Mouse (Mus musculus) heart, embryonic 15.5 days (tissue): Measurements from ENCODE around the gene Scn2b. TPM values are rescaled to one million over a fixed set of nuclear protein-coding genes. Genes with fewer than 3 reads are reported as not detected.

ENCODE experiments used
- ATAC-seq: fragments of 200-750 bp; cut with Nextera tagmentation; replicated peaks from 2 replicates; pipeline ENCODE4 v1.8.0; 2017; ENCODE audit warnings: low read depth, moderate TSS enrichment; ENCODE audit not compliant: insufficient number of reproducible peaks, insufficient read depth, low FRiP score
- H3K27ac ChIP-seq: fragments of 300-500 bp; sonication (generic); 2 replicates; pipeline ENCODE4 v1.5.1; 2015; ENCODE audit warnings: mild to moderate bottlenecking, inconsistent platforms
- H3K27me3 ChIP-seq: fragments of 300-500 bp; sonication (generic); 2 replicates; pipeline ENCODE4 v1.6.1; 2015; ENCODE audit warnings: inconsistent platforms
- H3K36me3 ChIP-seq: fragments of 300-500 bp; sonication (generic); 2 replicates; pipeline ENCODE4 v1.6.1; 2015; ENCODE audit warnings: mild to moderate bottlenecking, inconsistent platforms
- H3K4me1 ChIP-seq: fragments of 300-500 bp; sonication (generic); replicated peaks from 2 replicates; pipeline ENCODE4 v1.6.1; 2015; ENCODE audit warnings: inconsistent platforms
- H3K4me2 ChIP-seq: fragments of 300-500 bp; sonication (generic); 2 replicates; pipeline ENCODE4 v1.6.1; 2015; ENCODE audit warnings: inconsistent platforms, mild to moderate bottlenecking, moderate library complexity
- H3K4me3 ChIP-seq: fragments of 300-500 bp; sonication (generic); 2 replicates; pipeline ENCODE4 v1.5.1; 2015; ENCODE audit warnings: mild to moderate bottlenecking, inconsistent platforms
- H3K9ac ChIP-seq: fragments of 300-500 bp; sonication (generic); 2 replicates; pipeline ENCODE4 v1.6.1; 2015; ENCODE audit warnings: mild to moderate bottlenecking, inconsistent platforms
- H3K9me3 ChIP-seq: fragments of 300-500 bp; sonication (generic); replicated peaks from 2 replicates; pipeline ENCODE4 v1.6.1; 2016; ENCODE audit warnings: inconsistent platforms
- WGBS: fragments of 180-500 bp; shearing (Covaris S2); methylation state at CpG from one replicate; pipeline ENCODE4 v1.1.7; 2015; ENCODE audit warnings: mixed read lengths; 5-methylcytosine and 5-hydroxymethylcytosine counted together
- polyA plus RNA-seq: library from polyadenylated mRNA; unstranded; fragments of >200 nt; fragmentation: Nextera tagmentation; extraction: Ambion mirVana; gene quantifications from 2 replicates; pipeline ENCODE4 v1.2.1, GENCODE M21; 2015

Gene Scn2b
- polyA plus RNA-seq, 1 experiment from 2014 or later, result 1.2 TPM

GRCm38 (mm10) chr9:45121001-45121400 lies 3.4 kb downstream of the Scn2b start:
- Histone ChIP-seq H3K27me3 (peaks cover 11% of the 10 kb centered on the region; the same call in 1 of the 2 replicates), H3K9ac (no peak overlapping the region), H3K27ac (no peak overlapping the region), H3K36me3 (no peaks in the 10 kb centered on the region), H3K4me1 (peaks cover 14% of the 10 kb centered on the region), H3K4me3 (no peak overlapping the region), H3K9me3 (no peaks in the 10 kb centered on the region), H3K4me2 (no peak overlapping the region)
- WGBS, result 49% methylated on average over 6 of the region's 6 CpGs
- ATAC-seq, result no peak

GRCm38 (mm10) chr9:45121769-45122168 lies 4.2 kb downstream of the Scn2b start:
- Histone ChIP-seq H3K4me3 (peak overlapping the region; percentile 29), H3K4me1 (peaks cover 12% of the 10 kb centered on the region), H3K4me2 (peak overlapping the region; percentile 65), H3K27ac (peak overlapping the region; percentile 45; the same call in 1 of the 2 replicates), H3K9ac (0 out of 2 replicates have a peak overlapping the region, but pooled peaks have one; percentile 28), H3K27me3 (peaks cover 12% of the 10 kb centered on the region; the same call in 1 of the 2 replicates), H3K9me3 (no peaks in the 10 kb centered on the region), H3K36me3 (no peaks in the 10 kb centered on the region)
- ATAC-seq, result 0 out of 2 replicates have a peak, but pooled peaks have one; percentile 27
- under 1% methylated on average over 10 of the region's 10 CpGs for WGBS

GRCm38 (mm10) chr9:45122209-45122761 lies 4.7 kb downstream of the Scn2b start:
- WGBS, result 21% methylated on average over 9 of the region's 9 CpGs
- Histone ChIP-seq H3K4me1 (peaks cover 12% of the 10 kb centered on the region), H3K36me3 (no peaks in the 10 kb centered on the region), H3K9me3 (no peaks in the 10 kb centered on the region), H3K4me3 (peak overlapping the region; percentile 29), H3K9ac (0 out of 2 replicates have a peak overlapping the region, but pooled peaks have one; percentile 28), H3K27me3 (peaks cover 12% of the 10 kb centered on the region; the same call in 1 of the 2 replicates), H3K4me2 (peak overlapping the region; percentile 65), H3K27ac (peak overlapping the region; percentile 45; the same call in 1 of the 2 replicates)
- peak; percentile 63 for ATAC-seq

GRCm38 (mm10) chr9:45125211-45125610 lies 7.6 kb downstream of the Scn2b start:
- peaks cover 19% of the 10 kb centered on the region for H3K27me3 ChIP-seq
- no peak overlapping the region for H3K27ac ChIP-seq
- H3K9ac ChIP-seq, result no peak overlapping the region
- no peak for ATAC-seq
- H3K4me3 ChIP-seq, result no peak overlapping the region
- H3K36me3 ChIP-seq, result no peaks in the 10 kb centered on the region
- 88% methylated on average over 14 of the region's 14 CpGs for WGBS
- peaks cover 9% of the 10 kb centered on the region for H3K4me1 ChIP-seq
- no peak overlapping the region for H3K4me2 ChIP-seq
- H3K9me3 ChIP-seq, result no peaks in the 10 kb centered on the region

- Histone ChIP-seq H3K27me3 (peaks cover 20% of the 10 kb centered on the region; the same call in 1 of the 2 replicates), H3K4me1 (peaks cover 8% of the 10 kb centered on the region), H3K4me3 (no peak overlapping the region), H3K9ac (no peak overlapping the region), H3K36me3 (no peaks in the 10 kb centered on the region), H3K4me2 (no peak overlapping the region), H3K27ac (no peak overlapping the region), H3K9me3 (no peaks in the 10 kb centered on the region)
- ATAC-seq, result no peak
- 57% methylated on average over 7 of the region's 7 CpGs for WGBS
Measured at GRCm38 (mm10) chr9:45126941-45127340, 9.4 kb downstream of the Scn2b start.

GRCm38 (mm10) chr9:45130119-45130518 lies 12.5 kb downstream of the Scn2b start:
- 64% methylated on average over 3 of the region's 3 CpGs for WGBS
- H3K27me3 ChIP-seq, result peaks cover 35% of the 10 kb centered on the region

GRCm38 (mm10) chr9:45133484-45134310 lies 16.1 kb downstream of the Scn2b start:
- H3K4me1 ChIP-seq, result peaks cover 31% of the 10 kb centered on the region
- 25% methylated on average over 5 of the region's 5 CpGs for WGBS
- no peak overlapping the region for H3K4me3 ChIP-seq
- no peak overlapping the region for H3K4me2 ChIP-seq
- H3K27me3 ChIP-seq, result peaks cover 67% of the 10 kb centered on the region
- H3K9me3 ChIP-seq, result no peaks in the 10 kb centered on the region
- ATAC-seq, result no peak
- no peak overlapping the region for H3K9ac ChIP-seq
- H3K27ac ChIP-seq, result no peak overlapping the region
- H3K36me3 ChIP-seq, result no peaks in the 10 kb centered on the region

More at GRCm38 (mm10) chr9:45130119-45130518, 12.5 kb downstream of the Scn2b start:
- no peaks in the 10 kb centered on the region for H3K9me3 ChIP-seq
- no peak overlapping the region for H3K9ac ChIP-seq
- H3K4me1 ChIP-seq, result no peaks in the 10 kb centered on the region
- ATAC-seq, result no peak
- no peak overlapping the region for H3K27ac ChIP-seq
- H3K36me3 ChIP-seq, result no peaks in the 10 kb centered on the region
- H3K4me2 ChIP-seq, result no peak overlapping the region
- no peak overlapping the region for H3K4me3 ChIP-seq

GRCm38 (mm10) chr9:45136442-45137169 lies 19.0 kb downstream of the Scn2b start:
- Histone ChIP-seq H3K27me3 (peaks cover 82% of the 10 kb centered on the region), H3K4me1 (peaks cover 34% of the 10 kb centered on the region), H3K4me2 (no peak overlapping the region), H3K9ac (no peak overlapping the region), H3K27ac (peak overlapping the region; percentile 26; the same call in 1 of the 2 replicates), H3K36me3 (no peaks in the 10 kb centered on the region), H3K9me3 (no peaks in the 10 kb centered on the region), H3K4me3 (no peak overlapping the region)
- WGBS, result 16% methylated on average over 7 of the region's 7 CpGs
- ATAC-seq, result no peak

GRCm38 (mm10) chr9:45138191-45139032 lies 20.8 kb downstream of the Scn2b start, which contains the start of gene Scn4b:
Scn4b (plus strand) TSS chr9:45138395.
- Histone ChIP-seq H3K9ac (peak within 1 kb of the TSS; percentile 34), H3K27ac (no peak within 1 kb of the TSS), H3K9me3 (no peaks in the 10 kb centered on the region), H3K4me2 (peak within 1 kb of the TSS; percentile 96), H3K36me3 (no peaks in the 10 kb centered on the region), H3K4me1 (peaks cover 34% of the 10 kb centered on the region), H3K4me3 (peak within 1 kb of the TSS; percentile 59), H3K27me3 (peaks cover 96% of the 10 kb centered on the region)
- 0 out of 2 replicates have a peak, but pooled peaks have one; percentile 24 for ATAC-seq
- WGBS, result under 1% methylated on average over 76 of the region's 76 CpGs

- no peaks in the 10 kb centered on the region for H3K36me3 ChIP-seq
- peaks cover 34% of the 10 kb centered on the region for H3K4me1 ChIP-seq
- peak overlapping the region; percentile 34 for H3K9ac ChIP-seq
- peak overlapping the region; percentile 59 for H3K4me3 ChIP-seq
- no peak overlapping the region for H3K27ac ChIP-seq
- H3K9me3 ChIP-seq, result no peaks in the 10 kb centered on the region
- H3K27me3 ChIP-seq, result peaks cover 98% of the 10 kb centered on the region
- 5% methylated on average over 7 of the region's 7 CpGs for WGBS
- ATAC-seq, result no peak
- H3K4me2 ChIP-seq, result peak overlapping the region; percentile 96
Measured at GRCm38 (mm10) chr9:45139082-45139481, 21.5 kb downstream of the Scn2b start.
